1 mouse cellular context compared by ENCODE assay signal in the genomic region with DNA sequence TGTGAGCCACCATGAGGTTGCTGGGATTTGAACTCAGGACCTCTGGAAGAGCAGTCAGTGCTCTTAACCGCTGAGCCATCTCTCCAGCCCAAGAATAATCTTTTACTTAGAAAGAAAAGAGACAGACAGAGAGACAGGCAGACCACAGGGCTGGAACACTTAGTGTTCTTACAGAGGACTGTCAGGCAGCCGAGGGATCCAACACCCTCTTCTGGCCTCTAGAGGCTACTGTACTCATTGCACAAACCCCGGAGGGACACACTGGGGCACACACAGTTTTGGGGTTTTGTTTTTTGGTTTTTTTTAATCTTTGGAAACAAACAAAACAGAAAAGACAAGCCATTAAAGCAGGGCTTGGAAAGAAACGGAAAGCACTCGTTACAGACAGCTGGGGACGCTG.
TF ChIP-seq lines count a peak whose summit lies in the region.

No protein-coding gene starts in this region.

TF ChIP-seq in MEL, 35 proteins besides CTCF, POLR2A, EP300 and RAD21:
- TF ChIP-seq RCOR1 (IDR thresholded peaks at IDR 0.05; ENCODE audit: low read depth, low read length): no peak
